Mouse (Mus musculus) kidney, embryonic 14.5 days (tissue): ENCODE data around the gene Knstrn. TPM values are rescaled to one million over a fixed set of nuclear protein-coding genes. Genes with fewer than 3 reads are reported as not detected.

Experiments used
- ATAC-seq: fragments of 200-750 bp; cut with Nextera tagmentation; 2 replicates; pipeline ENCODE4 v1.8.0; 2017; ENCODE audit warnings: moderate number of reproducible peaks, mild to moderate bottlenecking, moderate TSS enrichment, moderate library complexity; ENCODE audit not compliant: low FRiP score, low TSS enrichment
- H3K27ac ChIP-seq: fragments of 300-500 bp; sonication (generic); 2 replicates; pipeline ENCODE4 v1.5.1; 2014; ENCODE audit warnings: low read depth, mild to moderate bottlenecking, low read length, moderate library complexity, mixed read lengths
- H3K27me3 ChIP-seq: fragments of 300-500 bp; sonication (generic); 2 replicates; pipeline ENCODE4 v1.6.1; 2014; ENCODE audit warnings: mild to moderate bottlenecking, low read length; ENCODE audit not compliant: control insufficient read depth, insufficient read depth
- H3K36me3 ChIP-seq: fragments of 300-500 bp; sonication (generic); 2 replicates; pipeline ENCODE4 v1.6.1; 2014; ENCODE audit warnings: low read length, mixed read lengths; ENCODE audit not compliant: control insufficient read depth, insufficient read depth
- H3K4me1 ChIP-seq: fragments of 300-500 bp; sonication (generic); 2 replicates; pipeline ENCODE4 v1.6.1; 2014; ENCODE audit warnings: low read length, mixed read lengths; ENCODE audit not compliant: control insufficient read depth, insufficient read depth
- H3K4me2 ChIP-seq: fragments of 300-500 bp; sonication (generic); replicated peaks from 2 replicates; pipeline ENCODE4 v1.6.1; 2014; ENCODE audit warnings: low read depth, mild to moderate bottlenecking, low read length
- H3K4me3 ChIP-seq: fragments of 300-500 bp; sonication (generic); 2 replicates; pipeline ENCODE4 v1.5.1; 2014; ENCODE audit warnings: mild to moderate bottlenecking, low read length
- H3K9ac ChIP-seq: fragments of 300-500 bp; sonication (generic); 2 replicates; pipeline ENCODE4 v1.6.1; 2014; ENCODE audit warnings: low read depth, mild to moderate bottlenecking, low read length, moderate library complexity
- H3K9me3 ChIP-seq: fragments of 300-500 bp; sonication (generic); 2 replicates; pipeline ENCODE4 v1.6.1; 2016; ENCODE audit warnings: low read length; ENCODE audit not compliant: control insufficient read depth
- WGBS: fragments of 180-500 bp; shearing (Covaris S2); extraction: QIAGEN DNeasy Blood & Tissue Kit; methylation state at CpG from one replicate; pipeline ENCODE4 v1.1.7; 2014; 5-methylcytosine and 5-hydroxymethylcytosine counted together
- polyA plus RNA-seq: library from polyadenylated mRNA; unstranded; fragments of >200 nt; fragmentation: Nextera tagmentation; extraction: Ambion mirVana; gene quantifications from 2 replicates; pipeline ENCODE4 v1.2.1, GENCODE M21; 2014

Knstrn gene
- polyA plus RNA-seq, 1 experiment from 2014 or later = 134 TPM

DNA sequence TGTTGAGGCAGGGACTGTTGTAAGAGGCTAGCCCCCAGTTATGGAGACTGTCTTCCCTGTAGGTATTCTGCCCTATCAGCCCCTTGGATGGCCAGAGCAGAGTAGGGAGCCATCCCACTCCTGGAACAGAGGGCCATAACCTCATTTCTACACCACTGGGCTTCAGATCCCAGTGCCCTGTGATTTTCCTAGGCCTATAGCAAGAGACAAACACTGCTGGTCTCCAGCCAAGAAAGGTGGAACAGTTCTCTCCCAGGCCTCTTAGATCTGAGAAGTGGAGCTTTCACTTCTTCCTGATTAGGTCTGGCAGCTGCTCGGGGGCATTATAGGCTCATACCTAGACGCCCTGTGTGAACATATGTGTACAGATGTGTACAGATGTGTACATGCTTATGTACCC lies 37.5 kb upstream of the Knstrn start:
- Histone ChIP-seq H3K27me3 (0 out of 2 replicates have a peak, but pooled peaks cover 4% of the 10 kb centered on the region), H3K27ac (no peak overlapping the region), H3K36me3 (no peaks in the 10 kb centered on the region), H3K9me3 (no peaks in the 10 kb centered on the region), H3K4me2 (no peak overlapping the region), H3K4me1 (peaks cover 6% of the 10 kb centered on the region; the same call in 1 of the 2 replicates), H3K4me3 (no peak overlapping the region), H3K9ac (no peak overlapping the region)
- ATAC-seq = no peak
- 69% methylated on average over 2 of the region's 2 CpGs for WGBS

DNA sequence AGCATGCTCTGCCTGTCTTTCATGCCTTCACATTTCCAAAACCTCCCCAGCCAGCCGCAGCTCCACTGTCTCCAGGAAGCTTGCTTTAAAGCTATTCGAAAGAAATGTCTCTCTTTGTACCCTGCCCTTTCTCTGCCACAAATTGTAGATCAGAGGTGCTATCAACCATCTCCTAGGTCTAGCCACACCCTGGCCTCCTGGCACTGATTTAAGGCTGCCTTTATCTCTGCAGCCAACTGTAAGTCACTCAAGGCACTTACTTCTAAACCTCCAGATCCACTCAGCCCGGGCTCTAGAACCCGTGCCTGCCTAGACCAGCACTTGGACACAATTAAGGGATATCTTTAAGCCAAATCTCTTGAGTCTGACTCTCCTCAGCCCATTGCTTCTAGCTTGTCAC lies 35.4 kb upstream of the Knstrn start:
- no peak overlapping the region for H3K4me2 ChIP-seq
- ATAC-seq = no peak
- 74% methylated on average over 4 of the region's 4 CpGs for WGBS
- no peak overlapping the region for H3K27ac ChIP-seq
- H3K9ac ChIP-seq = no peak overlapping the region
- no peak overlapping the region for H3K4me3 ChIP-seq
- H3K9me3 ChIP-seq = no peaks in the 10 kb centered on the region
- 0 out of 2 replicates have a peak, but pooled peaks cover 4% of the 10 kb centered on the region for H3K27me3 ChIP-seq
- H3K4me1 ChIP-seq = peaks cover 6% of the 10 kb centered on the region; the same call in 1 of the 2 replicates
- no peaks in the 10 kb centered on the region for H3K36me3 ChIP-seq

DNA sequence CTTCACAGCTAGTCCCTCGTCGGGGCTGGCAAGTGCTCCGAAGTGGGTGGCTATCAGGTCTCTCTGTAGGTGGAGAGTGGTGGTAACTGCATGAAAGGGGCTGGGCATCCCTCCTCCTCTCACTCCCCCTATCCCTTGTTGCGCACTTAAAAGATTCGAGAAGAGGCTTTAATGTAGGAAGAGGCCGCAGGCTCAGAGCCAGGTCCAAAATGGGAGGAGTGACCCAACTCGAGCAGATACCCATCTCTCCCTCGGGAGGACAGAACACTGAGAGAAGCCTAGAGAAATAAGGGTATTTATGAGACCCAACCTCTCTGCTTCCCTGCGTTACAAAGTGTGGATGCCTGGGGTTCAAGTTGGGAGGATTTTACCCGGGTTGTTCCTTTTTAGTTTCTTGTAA lies 34.7 kb upstream of the Knstrn start:
- no peaks in the 10 kb centered on the region for H3K36me3 ChIP-seq
- no peak overlapping the region for H3K27ac ChIP-seq
- H3K27me3 ChIP-seq = 0 out of 2 replicates have a peak, but pooled peaks cover 4% of the 10 kb centered on the region
- 0 out of 2 replicates have a peak, but pooled peaks have one; percentile 20 for ATAC-seq
- peaks cover 6% of the 10 kb centered on the region; the same call in 1 of the 2 replicates for H3K4me1 ChIP-seq
- no peaks in the 10 kb centered on the region for H3K9me3 ChIP-seq
- H3K9ac ChIP-seq = 0 out of 2 replicates have a peak overlapping the region, but pooled peaks have one; percentile 7
- 7% methylated on average over 10 of the region's 10 CpGs for WGBS
- peak overlapping the region; percentile 34 for H3K4me3 ChIP-seq
- H3K4me2 ChIP-seq = peak overlapping the region; percentile 69

DNA sequence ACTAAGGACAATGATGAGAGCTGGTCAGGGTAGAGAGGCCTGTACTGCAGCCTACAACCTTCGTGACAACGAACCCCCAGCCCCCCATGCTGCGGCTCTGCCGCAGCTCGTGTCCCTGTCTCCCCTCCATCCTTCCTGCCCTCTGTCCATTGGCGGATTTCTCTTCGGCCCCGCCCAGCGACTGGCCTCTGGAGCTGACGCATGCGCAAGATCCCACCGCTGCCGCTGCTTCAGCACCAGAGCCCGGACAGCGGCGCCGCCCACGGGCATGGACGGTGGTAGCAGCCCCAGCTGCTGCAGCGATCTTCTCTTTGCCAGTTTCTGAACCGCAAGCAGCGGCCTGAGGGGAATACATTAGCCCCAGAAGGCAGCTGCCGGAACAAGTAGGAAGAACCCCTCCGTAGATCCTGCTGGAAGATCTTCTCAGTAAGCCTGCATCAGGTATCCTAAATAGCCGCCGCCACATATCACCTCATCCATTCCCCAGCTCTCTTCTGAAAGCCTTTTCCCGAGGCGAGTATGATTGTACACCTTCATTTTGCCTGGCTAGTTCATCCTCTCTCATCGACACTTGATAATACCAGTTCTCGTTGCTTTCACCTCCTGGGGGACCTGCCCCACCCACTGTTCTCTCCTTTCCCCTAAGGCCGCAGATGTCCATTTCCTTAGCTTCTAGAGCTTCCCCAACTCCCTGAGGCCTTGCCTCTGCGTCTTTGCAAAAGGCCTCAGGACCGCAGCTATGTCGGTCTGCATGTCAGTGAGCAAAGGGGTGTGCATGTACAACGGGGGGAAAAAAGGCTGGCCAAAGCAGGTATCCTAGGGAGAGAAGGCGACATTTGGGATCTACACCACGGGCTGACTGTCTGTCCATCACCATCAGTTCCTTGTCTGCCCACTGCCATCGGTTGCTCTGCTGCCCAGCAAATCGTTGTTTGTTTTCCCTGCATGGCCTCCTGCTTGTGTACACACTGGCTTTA lies 34.0 kb upstream of the Knstrn start, which contains the start of gene Disp2:
TSS of gene Disp2 (plus strand) at position 216 of the 977 bp plus-strand sequence.
- H3K4me2 ChIP-seq = peak within 1 kb of the TSS; percentile 69
- H3K27ac ChIP-seq = no peak within 1 kb of the TSS
- peaks cover 6% of the 10 kb centered on the region; the same call in 1 of the 2 replicates for H3K4me1 ChIP-seq
- no peaks in the 10 kb centered on the region for H3K36me3 ChIP-seq
- H3K27me3 ChIP-seq = 0 out of 2 replicates have a peak, but pooled peaks cover 4% of the 10 kb centered on the region
- H3K9ac ChIP-seq = 0 out of 2 replicates have a peak within 1 kb of the TSS, but pooled peaks have one; percentile 7
- peak; percentile 91 for ATAC-seq
- peak within 1 kb of the TSS; percentile 34 for H3K4me3 ChIP-seq
- no peaks in the 10 kb centered on the region for H3K9me3 ChIP-seq
- WGBS = 12% methylated on average over 39 of the region's 39 CpGs

DNA sequence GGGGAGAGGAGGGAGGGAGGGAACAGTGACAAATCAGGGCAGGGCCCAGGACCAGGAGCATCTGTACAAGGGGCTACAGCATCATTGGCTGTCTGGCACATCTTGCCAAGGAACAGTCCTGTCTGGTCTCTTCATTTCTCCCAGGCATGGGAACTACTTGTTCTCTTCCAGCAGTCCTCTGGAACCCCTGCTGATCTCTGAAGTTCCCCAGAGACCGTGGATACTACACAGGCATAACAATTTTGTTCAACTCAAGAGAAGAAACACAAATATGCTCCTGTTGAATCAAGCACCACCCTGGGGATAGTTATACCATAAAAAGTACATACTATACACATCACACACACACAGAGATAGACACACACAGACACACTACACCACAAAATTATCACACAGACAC lies 32.7 kb upstream of the Knstrn start:
- Histone ChIP-seq H3K27me3 (0 out of 2 replicates have a peak, but pooled peaks cover 4% of the 10 kb centered on the region), H3K9me3 (no peaks in the 10 kb centered on the region), H3K4me2 (no peak overlapping the region), H3K27ac (no peak overlapping the region), H3K4me3 (no peak overlapping the region), H3K36me3 (no peaks in the 10 kb centered on the region), H3K4me1 (peaks cover 6% of the 10 kb centered on the region; the same call in 1 of the 2 replicates), H3K9ac (no peak overlapping the region)
- ATAC-seq = no peak
- 59% methylated on average over 1 of the region's 1 CpGs for WGBS

DNA sequence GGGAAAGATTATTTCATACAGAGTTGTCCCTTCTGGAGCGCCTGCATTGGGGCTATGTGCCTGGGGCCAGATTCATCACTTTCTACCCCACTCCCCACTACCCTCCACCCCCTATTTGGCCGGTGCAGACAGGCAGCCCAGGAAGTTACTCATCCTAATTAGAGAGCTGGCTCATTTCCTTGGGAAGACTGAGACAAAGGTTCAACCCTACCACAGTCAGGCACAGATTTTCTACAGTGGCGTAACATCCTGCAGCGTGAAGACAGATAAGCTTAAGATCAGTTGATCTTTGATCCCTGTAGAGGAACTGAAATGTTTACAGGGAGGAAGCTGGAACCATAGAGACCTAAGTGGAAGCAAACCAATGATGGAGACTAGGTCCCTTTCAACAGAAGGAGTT lies 31.5 kb upstream of the Knstrn start:
- Histone ChIP-seq H3K9me3 (no peaks in the 10 kb centered on the region), H3K9ac (no peak overlapping the region), H3K27me3 (0 out of 2 replicates have a peak, but pooled peaks cover 4% of the 10 kb centered on the region), H3K36me3 (no peaks in the 10 kb centered on the region), H3K4me2 (no peak overlapping the region), H3K4me1 (peaks cover 6% of the 10 kb centered on the region; the same call in 1 of the 2 replicates), H3K27ac (no peak overlapping the region), H3K4me3 (no peak overlapping the region)
- WGBS = 63% methylated on average over 4 of the region's 4 CpGs
- no peak for ATAC-seq

DNA sequence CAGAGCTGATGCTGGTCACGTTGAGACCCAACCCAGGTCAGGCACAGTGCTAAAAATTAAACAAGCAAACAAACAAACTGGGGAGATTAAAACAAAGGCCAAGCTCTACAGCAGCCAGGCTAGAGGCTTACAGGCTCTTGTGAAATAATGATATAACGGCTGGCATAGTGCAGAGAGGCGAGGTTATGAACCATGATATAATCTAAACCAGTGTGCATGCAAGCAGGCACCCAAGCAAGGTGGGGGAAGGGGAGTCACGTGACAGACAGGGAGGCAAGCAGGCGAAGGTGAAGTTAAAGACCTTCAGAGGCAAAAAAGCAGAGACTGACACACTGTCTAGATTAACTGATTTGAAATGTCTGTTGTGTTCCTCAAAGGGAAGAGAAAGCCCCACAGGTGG lies 30.7 kb upstream of the Knstrn start:
- H3K4me2 ChIP-seq = no peak overlapping the region
- ATAC-seq = no peak
- no peak overlapping the region for H3K27ac ChIP-seq
- H3K4me3 ChIP-seq = no peak overlapping the region
- H3K9ac ChIP-seq = no peak overlapping the region
- H3K4me1 ChIP-seq = peaks cover 6% of the 10 kb centered on the region; the same call in 1 of the 2 replicates
- H3K36me3 ChIP-seq = no peaks in the 10 kb centered on the region
- H3K27me3 ChIP-seq = 0 out of 2 replicates have a peak, but pooled peaks cover 4% of the 10 kb centered on the region
- H3K9me3 ChIP-seq = no peaks in the 10 kb centered on the region
- 63% methylated on average over 5 of the region's 5 CpGs for WGBS

DNA sequence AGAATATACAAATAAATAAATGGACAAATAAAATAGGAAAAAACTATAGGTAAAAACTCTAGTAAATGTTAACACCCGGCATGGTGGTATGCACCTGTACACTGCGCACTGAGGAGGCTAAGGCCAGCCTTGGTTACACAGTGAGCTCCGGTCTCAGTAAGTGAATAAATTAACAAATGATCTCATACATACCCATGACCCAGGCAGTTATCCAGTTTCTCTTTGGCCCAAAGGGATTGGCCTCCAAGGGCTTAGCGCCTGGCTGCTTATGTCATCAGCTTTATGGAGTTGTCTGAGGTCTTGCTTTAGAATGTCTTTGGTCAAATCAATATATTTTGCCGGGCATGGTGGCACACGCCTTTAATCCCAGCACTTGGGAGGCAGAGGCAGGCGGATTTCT lies 30.1 kb upstream of the Knstrn start:
- H3K4me2 ChIP-seq = no peak overlapping the region
- no peak overlapping the region for H3K4me3 ChIP-seq
- ATAC-seq = no peak
- no peaks in the 10 kb centered on the region for H3K36me3 ChIP-seq
- H3K4me1 ChIP-seq = peaks cover 6% of the 10 kb centered on the region; the same call in 1 of the 2 replicates
- no peaks in the 10 kb centered on the region for H3K9me3 ChIP-seq
- H3K9ac ChIP-seq = no peak overlapping the region
- 87% methylated on average over 7 of the region's 7 CpGs for WGBS
- 0 out of 2 replicates have a peak, but pooled peaks cover 4% of the 10 kb centered on the region for H3K27me3 ChIP-seq
- H3K27ac ChIP-seq = no peak overlapping the region
